In the genomic region with DNA sequence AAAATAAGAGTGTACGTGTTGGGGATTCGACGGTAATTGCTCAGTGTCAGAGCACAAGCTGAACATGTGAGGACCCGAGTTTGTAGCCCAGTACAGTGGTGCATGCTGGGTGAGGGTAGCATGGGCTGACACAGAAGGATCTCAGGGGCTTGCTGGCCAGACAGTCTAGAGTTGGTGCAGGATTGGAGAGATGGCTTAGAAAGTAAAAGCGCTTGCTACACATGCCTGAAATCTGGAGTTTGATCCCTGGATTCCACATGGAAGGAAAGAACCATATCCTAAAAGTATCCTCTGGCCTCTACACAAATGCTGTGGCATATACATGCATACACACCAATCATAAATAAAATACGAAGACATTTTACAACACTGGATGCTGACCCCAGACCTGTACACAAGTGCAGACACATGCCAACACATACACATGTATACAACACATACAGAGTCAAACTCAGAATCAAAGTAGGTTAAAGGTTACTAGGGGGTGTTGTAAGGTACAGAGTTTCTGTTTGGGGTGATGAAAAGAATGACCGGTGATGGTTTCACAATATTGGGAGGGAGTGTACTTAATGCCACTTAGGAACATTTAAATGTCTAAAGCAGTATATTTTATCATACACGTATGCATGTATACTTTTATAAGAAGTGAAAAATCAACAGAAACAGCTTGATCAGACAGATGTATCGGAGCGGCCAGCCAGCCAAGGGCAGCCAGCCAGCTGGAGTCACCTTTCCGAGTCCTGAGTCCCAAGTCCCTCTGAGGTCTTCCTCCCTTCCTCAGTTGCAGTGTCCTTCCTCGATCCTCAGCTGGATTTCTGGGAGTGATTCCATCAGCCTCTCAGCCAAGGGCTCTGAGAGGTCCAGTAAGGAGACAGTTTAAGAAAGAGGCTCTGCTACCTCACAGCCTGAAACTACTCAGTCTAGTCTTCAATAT, we compare ENCODE assay signal across 12 mouse cellular contexts.
DNase-seq lines count a peak whose midpoint lies in the region; ATAC-seq lines count a peak whose summit lies in the region.
"Had no signal": no experiment of that assay in that cellular context is flagged by ENCODE, and none has a peak within 500 bp of the region (broad histone marks: within the 10 kb centered on the region; RNA-seq: fewer than 3 reads in every experiment).

No protein-coding gene starts in this region.

- H3K36me3 ChIP-seq in liver, embryonic 15.5 days (replicated peaks): no peaks in the 10 kb centered on the region
- H3K36me3 ChIP-seq in midbrain, embryonic 11.5 days (ENCODE audit: control insufficient read depth, insufficient read depth, low read length): no peaks in the 10 kb centered on the region
- H3K36me3 ChIP-seq: neural tube, embryonic 12.5 days had no signal

- no peak overlapping the region for H3K4me3 ChIP-seq in brown adipose tissue, adult 24 weeks (ENCODE audit: insufficient read depth, low read depth, low read length)
- H3K4me3 ChIP-seq in liver, embryonic 15.5 days (replicated peaks): no peak overlapping the region
- H3K4me3 ChIP-seq in midbrain, embryonic 11.5 days (ENCODE audit: low read depth, low read length): no peak overlapping the region
- H3K4me3 ChIP-seq: neural tube, embryonic 12.5 days had no signal

- 0 out of 2 replicates have a peak overlapping the region, but pooled peaks have one; percentile 50 for H3K27ac ChIP-seq in brown adipose tissue, adult 24 weeks (replicated peaks; ENCODE audit: low read depth, low read length)
- peak overlapping the region; percentile 68 for H3K27ac ChIP-seq in liver, embryonic 15.5 days (replicated peaks)
- no peak overlapping the region for H3K27ac ChIP-seq in midbrain, embryonic 11.5 days (ENCODE audit: low read depth, low read length)
- H3K27ac ChIP-seq: neural tube, embryonic 12.5 days had no signal

- ATAC-seq in liver, embryonic 15.5 days (ENCODE audit: insufficient read depth): peak; percentile 61
- ATAC-seq in megakaryocyte-erythroid progenitor cell, adult 5-6 weeks (replicated peaks; ENCODE audit: low FRiP score, low TSS enrichment, poor library complexity, severe bottlenecking): no peak
- ATAC-seq in midbrain, embryonic 11.5 days (ENCODE audit: low FRiP score): no peak
- ATAC-seq: Patski had no signal

- intact Hi-C loops in gastrocnemius, postnatal 14 days (cut with DNase I; ENCODE audit: low total_unique reads): no loop called here

- peak; percentile 36 to 54 for DNase-seq in heart, adult 9 months (ENCODE audit: low spot score in 2 of 2)
- no peak for DNase-seq in heart, postnatal 4 days
- peak; percentile 42 for DNase-seq in gastrocnemius, postnatal 14 days
- DNase-seq in thymus, adult 18-20 months: no peak
- no peak for DNase-seq in midbrain, embryonic 11.5 days (ENCODE audit: low spot score, missing footprints)
- DNase-seq: lung, postnatal 10 days; right cerebral cortex, postnatal 14 days had no signal

- peaks cover 4% of the 10 kb centered on the region; the same call in 1 of the 2 replicates for H3K4me1 ChIP-seq in brown adipose tissue, adult 24 weeks (ENCODE audit: control insufficient read depth, insufficient read depth, insufficient read length, low read length)
- H3K4me1 ChIP-seq in liver, embryonic 15.5 days (replicated peaks): peaks cover 34% of the 10 kb centered on the region
- H3K4me1 ChIP-seq in midbrain, embryonic 11.5 days (ENCODE audit: control insufficient read depth, insufficient read depth, low read length): no peaks in the 10 kb centered on the region
- H3K4me1 ChIP-seq: neural tube, embryonic 12.5 days had no signal

- no peaks in the 10 kb centered on the region for H3K27me3 ChIP-seq in liver, embryonic 15.5 days
- H3K27me3 ChIP-seq in midbrain, embryonic 11.5 days (ENCODE audit: control insufficient read depth, insufficient read depth, low read length): no peaks in the 10 kb centered on the region
- H3K27me3 ChIP-seq: neural tube, embryonic 12.5 days; Patski had no signal

- H3K4me2 ChIP-seq in liver, embryonic 15.5 days: peak overlapping the region; percentile 41
- H3K4me2 ChIP-seq in midbrain, embryonic 11.5 days: no peak overlapping the region
- H3K4me2 ChIP-seq: neural tube, embryonic 12.5 days had no signal

- 70% methylated on average over 12 of the region's 12 CpGs for WGBS in liver, embryonic 15.5 days (ENCODE audit: insufficient replicate concordance)
- 95% methylated on average over 12 of the region's 12 CpGs for WGBS in midbrain, embryonic 11.5 days

- H3K9me3 ChIP-seq in liver, embryonic 15.5 days (replicated peaks): no peaks in the 10 kb centered on the region
- no peaks in the 10 kb centered on the region for H3K9me3 ChIP-seq in midbrain, embryonic 11.5 days (ENCODE audit: control insufficient read depth, low read length)
- H3K9me3 ChIP-seq: neural tube, embryonic 12.5 days had no signal

- no peak overlapping the region for H3K9ac ChIP-seq in liver, embryonic 15.5 days
- H3K9ac ChIP-seq in midbrain, embryonic 11.5 days (ENCODE audit: low read length): no peak overlapping the region
- H3K9ac ChIP-seq: neural tube, embryonic 12.5 days had no signal

Comparison
In these comparisons a context has a peak if more than half of its experiments do, and no peak if none do; other contexts are left out.
1. DNase-seq: peak in heart, adult 9 months (2 of 2) and gastrocnemius, postnatal 14 days (single experiment); none in heart, postnatal 4 days (single experiment), thymus, adult 18-20 months (0 of 2) and midbrain, embryonic 11.5 days (single experiment).